Mouse (Mus musculus) megakaryocyte, embryonic 14.5 days (primary cell): ENCODE data around the gene Sh2d6.

Source experiments
- FLI1 ChIP-seq: IDR thresholded peaks from 2 replicates; pipeline ENCODE4 v1.6.1; 2012; ENCODE audit warnings: low read length, inconsistent platforms, mixed read lengths
- GATA1 ChIP-seq: IDR thresholded peaks from 3 replicates; pipeline ENCODE4 v1.6.1; 2012; ENCODE audit warnings: mixed read lengths, low read length, inconsistent platforms, borderline replicate concordance

DNA sequence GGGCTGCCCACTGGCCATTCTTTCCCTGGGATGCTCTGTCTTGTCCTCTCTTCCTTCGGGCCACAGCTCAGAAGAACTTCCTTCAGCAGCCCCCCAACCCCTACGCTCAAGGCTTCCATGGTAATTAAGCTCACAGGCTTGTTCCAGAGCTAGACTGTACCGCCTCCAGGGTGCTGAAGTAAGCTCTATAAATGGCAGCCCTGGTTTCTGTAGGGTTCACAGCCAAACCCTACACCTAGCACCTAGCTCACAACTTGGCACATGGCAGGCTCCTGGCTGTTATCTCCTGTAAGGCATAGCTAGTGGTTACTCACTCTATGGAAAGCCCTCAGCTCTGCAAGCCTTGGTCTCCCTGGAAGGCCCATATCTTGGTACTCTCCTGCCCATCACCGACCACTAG lies 11.1 kb upstream of the Sh2d6 start:
- no peak for TF ChIP-seq GATA1
- TF ChIP-seq FLI1 = no peak
